Mouse (Mus musculus) forebrain, postnatal 0 days (tissue): ENCODE measurements around the gene Dlgap1. TPM values are rescaled to one million over a fixed set of nuclear protein-coding genes. Genes with fewer than 3 reads are reported as not detected.
A peak's percentile ranks its signal among the peaks of the same experiment; 100 is the strongest.

Experiments used
- ATAC-seq: fragments of 200-750 bp; cut with Nextera tagmentation; 2 replicates; pipeline ENCODE4 v1.8.0; 2017; ENCODE audit warnings: mild to moderate bottlenecking, moderate library complexity
- DNase-seq: peaks from one replicate; pipeline ENCODE4 v3.0.0-alpha.2; 2015
- H3K27ac ChIP-seq: fragments of 300-500 bp; sonication (generic); 2 replicates; pipeline ENCODE4 v1.5.1; 2014; ENCODE audit warnings: low read depth, mild to moderate bottlenecking, antibody characterized with exemption, low read length, moderate library complexity, mixed read lengths
- H3K27me3 ChIP-seq: fragments of 300-500 bp; sonication (generic); 2 replicates; pipeline ENCODE4 v1.6.1; 2014; ENCODE audit warnings: mild to moderate bottlenecking, low read length, mixed read lengths; ENCODE audit not compliant: insufficient read depth
- H3K36me3 ChIP-seq: fragments of 300-500 bp; sonication (generic); 2 replicates; pipeline ENCODE4 v1.6.1; 2014; ENCODE audit warnings: mild to moderate bottlenecking, moderate library complexity; ENCODE audit not compliant: insufficient read depth
- H3K4me1 ChIP-seq: fragments of 300-500 bp; sonication (generic); 2 replicates; pipeline ENCODE4 v1.6.1; 2014; ENCODE audit warnings: antibody characterized with exemption; ENCODE audit not compliant: insufficient read depth
- H3K4me2 ChIP-seq: fragments of 300-500 bp; sonication (generic); 2 replicates; pipeline ENCODE4 v1.6.1; 2014; ENCODE audit warnings: low read depth, mild to moderate bottlenecking, moderate library complexity
- H3K4me3 ChIP-seq: fragments of 300-500 bp; sonication (generic); 2 replicates; pipeline ENCODE4 v1.5.1; 2014; ENCODE audit warnings: low read depth, low read length, mixed read lengths
- H3K9ac ChIP-seq: fragments of 300-500 bp; sonication (generic); 2 replicates; pipeline ENCODE4 v1.6.1; 2014; ENCODE audit warnings: mild to moderate bottlenecking
- H3K9me3 ChIP-seq: fragments of 300-500 bp; sonication (generic); 2 replicates; pipeline ENCODE4 v1.6.1; 2016; ENCODE audit warnings: low read length
- CTCF ChIP-seq: sonication (generic); IDR thresholded peaks from 2 replicates; pipeline ENCODE4 v1.5.1; 2016; ENCODE audit warnings: antibody characterized with exemption, control low read depth, low read depth
- WGBS: fragments of 180-500 bp; shearing (Covaris S2); extraction: QIAGEN DNeasy Blood & Tissue Kit; methylation state at CpG from one replicate; pipeline ENCODE4 v1.1.7; 2014; 5-methylcytosine and 5-hydroxymethylcytosine counted together
- polyA plus RNA-seq: library from polyadenylated mRNA; unstranded; fragments of >200 nt; fragmentation: Nextera tagmentation; extraction: Ambion mirVana; gene quantifications from 2 replicates; pipeline ENCODE4 v1.2.1, GENCODE M21; 2015
- total RNA-seq: library from RNA; depleted of rRNA; stranded (reverse); fragments of >200 nt; gene quantifications from 2 replicates; pipeline ENCODE4 v1.2.3, GENCODE M21; 2014

The Dlgap1 gene
- total and polyA plus RNA-seq, 2 experiments from 2014 or later = 44.8 to 105 TPM

DNA sequence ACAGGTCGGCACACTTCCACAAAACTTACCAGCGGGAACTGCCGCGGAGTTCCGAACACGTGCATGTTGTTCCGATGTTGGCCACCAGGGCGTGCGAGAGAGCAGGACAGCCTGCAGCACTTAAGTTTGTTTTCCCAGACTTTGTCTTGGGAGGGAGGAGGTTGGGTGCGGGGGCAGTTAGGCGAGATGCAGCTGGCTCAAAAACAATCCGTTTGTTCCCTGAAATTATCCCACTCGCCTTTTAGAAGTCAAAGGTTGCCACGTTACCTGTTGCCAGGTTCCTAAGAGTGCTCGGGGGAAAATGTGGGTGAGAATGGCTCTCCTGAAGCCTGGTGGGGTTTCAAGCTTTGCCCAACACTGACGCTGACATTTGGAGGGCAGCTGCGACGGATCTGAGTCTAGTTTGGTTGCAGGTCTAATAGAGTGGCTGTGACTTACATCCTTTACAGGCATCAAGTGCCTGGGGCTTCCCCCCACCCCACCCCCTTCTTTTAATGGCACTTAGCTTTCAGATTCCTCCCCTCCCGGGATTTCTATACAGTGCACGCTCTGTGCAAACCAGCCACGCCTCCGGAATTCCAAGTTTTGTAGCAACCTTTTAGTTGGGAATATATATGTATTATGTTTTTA is 786.3 kb downstream of the Dlgap1 start:
- TF ChIP-seq CTCF = peak; percentile 97
- H3K27ac ChIP-seq = 0 out of 2 replicates have a peak overlapping the region, but pooled peaks have one; percentile 21

DNA sequence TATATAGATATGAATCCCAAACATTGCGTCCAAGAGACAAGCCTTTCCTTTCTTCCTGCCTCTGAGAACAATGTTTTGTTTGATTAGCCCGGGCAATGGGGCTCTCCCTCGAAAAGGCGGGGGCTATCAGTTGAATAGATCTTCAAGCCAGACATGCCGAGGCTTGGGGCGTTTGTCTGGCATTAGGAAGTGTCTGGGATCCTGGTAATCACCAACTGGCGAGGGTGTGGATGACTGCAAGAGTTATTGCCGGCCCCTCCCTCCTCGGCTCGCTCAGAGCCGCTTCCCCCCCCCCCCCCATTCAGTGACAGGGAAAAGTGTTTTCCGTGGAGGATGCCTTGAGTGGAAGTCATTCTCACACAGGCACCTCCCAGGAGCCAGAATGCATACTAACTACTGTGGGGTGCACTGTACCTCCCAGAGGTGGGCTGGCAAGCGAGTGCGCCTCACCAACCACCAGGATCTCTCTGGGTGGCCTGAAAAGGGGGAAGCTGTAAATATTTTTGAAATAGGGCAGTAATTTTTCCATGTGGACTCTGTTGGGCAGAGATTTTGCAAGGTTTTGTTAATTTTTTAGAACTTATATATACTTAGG is 786.9 kb downstream of the Dlgap1 start:
- 6% methylated on average over 11 of the region's 14 CpGs for WGBS
- TF ChIP-seq CTCF = no peak
- H3K27me3 ChIP-seq = no peaks in the 10 kb centered on the region
- ATAC-seq (no peak), DNase-seq (no peak)
- H3K9me3 ChIP-seq = no peaks in the 10 kb centered on the region
- no peak overlapping the region for H3K27ac ChIP-seq
- peak overlapping the region; percentile 21 for H3K4me3 ChIP-seq
- peak overlapping the region; percentile 54 for H3K4me2 ChIP-seq
- H3K9ac ChIP-seq = no peak overlapping the region
- H3K36me3 ChIP-seq = no peaks in the 10 kb centered on the region
- no peaks in the 10 kb centered on the region for H3K4me1 ChIP-seq

More for the DNA sequence above, 786.3 kb downstream of the Dlgap1 start:
- Histone ChIP-seq H3K4me1 (no peaks in the 10 kb centered on the region), H3K4me2 (peak overlapping the region; percentile 54), H3K36me3 (no peaks in the 10 kb centered on the region), H3K4me3 (peak overlapping the region; percentile 21), H3K9ac (no peak overlapping the region), H3K9me3 (no peaks in the 10 kb centered on the region), H3K27me3 (no peaks in the 10 kb centered on the region)
- under 1% methylated on average over 22 of the region's 22 CpGs for WGBS
- DNase-seq (peak; percentile 87), ATAC-seq (peak; percentile 57)

DNA sequence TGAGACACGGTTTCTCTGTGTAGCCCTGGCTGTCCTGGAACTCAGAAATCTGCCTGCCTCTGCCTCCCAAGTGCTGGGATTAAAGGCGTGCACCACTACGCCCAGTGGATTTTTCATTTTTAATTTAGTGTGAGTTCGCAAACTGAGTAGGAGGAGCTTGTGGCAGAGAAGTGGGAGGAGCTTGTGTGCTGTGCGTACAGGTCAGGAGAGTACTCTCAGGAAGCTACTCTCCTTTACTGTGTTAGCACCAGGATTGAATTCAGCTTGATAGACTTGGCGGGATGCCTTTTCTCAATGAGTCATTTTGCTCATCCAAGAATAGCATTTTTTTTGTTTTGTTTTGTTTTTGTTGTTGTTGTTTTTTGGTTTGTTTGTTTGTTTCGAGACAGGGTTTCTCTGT is 793.1 kb downstream of the Dlgap1 start:
- Histone ChIP-seq H3K27ac (no peak overlapping the region), H3K36me3 (peaks cover 6% of the 10 kb centered on the region; the same call in 1 of the 2 replicates), H3K4me3 (no peak overlapping the region), H3K4me1 (no peaks in the 10 kb centered on the region), H3K9ac (no peak overlapping the region), H3K27me3 (no peaks in the 10 kb centered on the region), H3K9me3 (no peaks in the 10 kb centered on the region), H3K4me2 (no peak overlapping the region)
- TF ChIP-seq CTCF = no peak
- 93% methylated on average over 7 of the region's 7 CpGs for WGBS
- ATAC-seq (no peak), DNase-seq (no peak)

DNA sequence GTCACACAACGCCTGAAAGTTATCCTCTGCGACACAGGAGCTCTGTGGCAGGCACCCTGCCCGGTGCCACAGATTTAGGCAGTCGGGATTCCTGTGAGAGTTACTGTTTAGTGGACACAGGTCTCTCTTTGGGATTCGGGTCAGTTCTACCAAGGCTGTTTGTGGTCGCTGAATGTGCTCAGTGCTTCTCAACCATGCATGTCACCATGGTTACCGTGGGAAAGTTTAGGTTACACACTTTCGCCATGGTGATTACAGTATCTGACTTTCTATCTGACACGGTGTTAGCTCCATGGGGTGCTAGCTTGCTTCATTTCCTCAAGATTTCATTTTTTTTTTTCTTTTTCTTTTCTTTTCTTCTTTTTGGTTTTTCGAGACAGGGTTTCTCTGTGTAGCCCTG is 793.8 kb downstream of the Dlgap1 start:
- H3K4me1 ChIP-seq = no peaks in the 10 kb centered on the region
- no peaks in the 10 kb centered on the region for H3K27me3 ChIP-seq
- no peak overlapping the region for H3K4me2 ChIP-seq
- DNase-seq = no peak
- H3K27ac ChIP-seq = no peak overlapping the region
- H3K9ac ChIP-seq = no peak overlapping the region
- no peak for ATAC-seq
- H3K36me3 ChIP-seq = peaks cover 6% of the 10 kb centered on the region; the same call in 1 of the 2 replicates
- WGBS = 91% methylated on average over 10 of the region's 10 CpGs
- H3K4me3 ChIP-seq = no peak overlapping the region
- no peak for TF ChIP-seq CTCF
- H3K9me3 ChIP-seq = no peaks in the 10 kb centered on the region

DNA sequence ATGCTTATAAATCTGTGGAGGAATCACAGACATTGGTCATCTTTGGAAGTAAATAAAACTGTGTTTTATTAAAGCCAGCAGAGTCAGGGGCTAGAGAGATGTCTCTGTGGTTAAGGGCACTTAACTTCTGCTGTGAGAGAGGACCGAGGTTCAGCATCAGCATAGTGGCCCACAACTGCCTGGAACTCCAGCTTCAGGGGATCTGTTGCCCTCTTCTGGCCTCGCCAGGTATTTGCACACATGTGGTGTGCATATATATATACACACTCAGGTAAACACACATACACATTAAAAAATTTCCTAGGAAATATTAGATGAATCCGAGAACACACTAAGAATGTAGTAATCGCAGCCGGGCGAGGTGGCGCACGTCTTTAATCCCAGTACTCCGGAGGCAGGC is 796.5 kb downstream of the Dlgap1 start:
- ATAC-seq = no peak
- H3K4me3 ChIP-seq = no peak overlapping the region

DNA sequence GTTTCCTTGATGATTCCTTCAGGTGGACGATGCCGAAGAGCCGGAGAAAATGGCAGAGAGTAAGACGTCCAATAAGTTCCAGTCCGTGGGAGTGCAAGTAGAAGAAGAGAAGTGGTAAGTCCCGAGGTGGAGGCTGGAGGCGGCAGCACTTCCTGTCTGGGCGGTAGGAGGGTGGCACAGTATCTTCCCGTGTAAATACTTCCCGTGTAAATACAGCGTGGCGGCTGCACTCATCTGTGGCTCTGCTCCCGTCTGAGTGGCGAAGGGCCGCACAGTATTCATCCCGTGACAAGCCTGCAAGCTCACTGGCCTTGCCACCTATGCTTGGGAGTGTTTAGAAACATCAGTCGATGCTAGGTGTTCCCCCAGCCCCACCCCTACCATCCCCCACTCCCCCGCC is 797.1 kb downstream of the Dlgap1 start:
- no peak for ATAC-seq
- no peaks in the 10 kb centered on the region for H3K4me1 ChIP-seq
- TF ChIP-seq CTCF = no peak
- H3K27ac ChIP-seq = no peak overlapping the region
- H3K9ac ChIP-seq = no peak overlapping the region
- H3K4me3 ChIP-seq = no peak overlapping the region
- no peak for DNase-seq
- no peaks in the 10 kb centered on the region for H3K9me3 ChIP-seq
- no peak overlapping the region for H3K4me2 ChIP-seq
- H3K36me3 ChIP-seq = peaks cover 13% of the 10 kb centered on the region
- H3K27me3 ChIP-seq = no peaks in the 10 kb centered on the region
- WGBS = 92% methylated on average over 18 of the region's 18 CpGs

More for the DNA sequence above, 796.5 kb downstream of the Dlgap1 start:
- peaks cover 14% of the 10 kb centered on the region for H3K36me3 ChIP-seq
- H3K9ac ChIP-seq = no peak overlapping the region
- H3K27ac ChIP-seq = no peak overlapping the region
- no peaks in the 10 kb centered on the region for H3K9me3 ChIP-seq
- no peak overlapping the region for H3K4me2 ChIP-seq
- DNase-seq = no peak
- no peak for TF ChIP-seq CTCF
- H3K27me3 ChIP-seq = no peaks in the 10 kb centered on the region
- H3K4me1 ChIP-seq = no peaks in the 10 kb centered on the region
- 97% methylated on average over 9 of the region's 9 CpGs for WGBS

DNA sequence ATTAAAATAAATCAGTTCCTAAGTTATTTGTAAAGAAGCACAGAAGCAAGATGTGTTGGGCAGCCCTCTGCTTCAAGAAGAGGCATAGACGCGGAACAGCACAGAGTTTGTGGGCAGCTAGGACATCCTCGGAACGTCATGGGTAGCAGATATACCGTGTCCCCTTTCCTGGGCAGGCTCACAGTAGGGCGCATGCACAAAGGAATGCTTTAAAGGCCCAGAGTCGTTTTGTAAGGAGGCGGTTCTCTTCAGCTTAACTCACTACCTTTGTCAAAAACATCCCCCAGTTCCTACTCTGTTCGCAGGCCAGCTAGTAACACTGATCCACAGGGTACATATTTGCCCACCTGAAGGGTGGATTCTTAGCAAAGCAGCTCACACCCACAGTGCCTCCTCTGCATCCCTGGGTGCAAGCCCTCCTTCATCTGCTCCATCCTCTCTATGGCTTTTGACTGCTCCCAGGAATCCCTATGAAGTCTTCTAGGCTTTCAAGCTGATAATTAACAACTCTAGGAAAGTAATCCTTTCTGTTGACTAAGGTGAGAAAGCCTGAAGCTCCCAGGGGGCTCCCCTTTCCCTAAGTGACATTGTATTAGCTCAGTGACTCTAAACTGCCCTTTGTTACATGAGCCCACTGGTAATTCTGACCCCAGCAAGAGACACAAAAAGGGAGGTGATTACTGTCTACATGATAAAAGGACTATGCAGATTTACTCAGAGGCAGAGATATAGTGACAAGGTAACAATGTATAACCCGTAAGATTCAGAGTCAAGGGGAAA is 803.4 kb downstream of the Dlgap1 start:
- Histone ChIP-seq H3K27me3 (no peaks in the 10 kb centered on the region), H3K9me3 (no peaks in the 10 kb centered on the region), H3K27ac (no peak overlapping the region), H3K4me3 (no peak overlapping the region), H3K4me1 (no peaks in the 10 kb centered on the region), H3K9ac (no peak overlapping the region), H3K4me2 (no peak overlapping the region), H3K36me3 (peaks cover 8% of the 10 kb centered on the region)
- ATAC-seq = no peak
- DNase-seq = no peak
- no peak for TF ChIP-seq CTCF
- 14% methylated on average over 10 of the region's 10 CpGs for WGBS
